Mouse (Mus musculus): Measurements from ENCODE around the gene Limk1.

Gene Limk1

DNA sequence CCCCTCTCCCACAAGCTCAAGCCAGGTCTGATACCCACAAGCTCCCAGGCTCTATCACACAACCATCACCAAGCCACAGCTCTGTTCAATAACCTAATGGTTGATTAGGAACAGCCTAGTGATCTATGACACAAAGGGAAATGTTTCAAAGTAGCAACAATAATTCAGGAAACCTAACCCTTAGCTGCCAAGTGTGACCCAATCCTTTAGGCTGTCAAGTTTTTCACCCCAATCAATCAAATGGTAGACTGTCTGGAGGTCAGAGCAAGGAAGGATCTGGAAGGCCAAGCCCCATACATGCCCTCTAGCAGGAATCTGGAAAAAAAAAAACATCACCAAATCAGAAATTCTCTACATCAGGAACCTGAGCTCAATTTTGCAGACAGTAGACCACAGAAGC is 57.6 kb downstream of the Limk1 start:
- no peak for DNase-seq (ENCODE audit: low spot score in 2 of 2)

DNA sequence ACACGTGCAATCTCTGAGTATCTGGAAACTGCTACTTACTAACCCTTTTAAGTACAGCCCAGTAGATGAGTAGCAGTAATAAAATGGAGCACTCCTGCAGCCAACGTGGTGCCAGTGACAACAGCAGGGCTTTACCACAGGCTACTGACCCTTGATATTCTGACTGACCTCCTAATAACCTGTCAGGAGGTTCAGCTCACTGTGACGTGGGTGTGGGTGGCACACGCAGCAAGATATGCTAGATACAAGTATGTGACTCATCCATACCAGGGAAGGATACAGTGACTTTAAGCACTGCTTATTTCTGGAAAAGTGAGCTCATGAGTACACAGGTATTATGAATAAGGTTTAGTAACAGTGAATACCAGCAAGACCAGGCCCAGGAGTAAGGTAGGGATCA is 58.9 kb downstream of the Limk1 start:
- DNase-seq (ENCODE audit: low spot score in 2 of 2) = no peak

DNA sequence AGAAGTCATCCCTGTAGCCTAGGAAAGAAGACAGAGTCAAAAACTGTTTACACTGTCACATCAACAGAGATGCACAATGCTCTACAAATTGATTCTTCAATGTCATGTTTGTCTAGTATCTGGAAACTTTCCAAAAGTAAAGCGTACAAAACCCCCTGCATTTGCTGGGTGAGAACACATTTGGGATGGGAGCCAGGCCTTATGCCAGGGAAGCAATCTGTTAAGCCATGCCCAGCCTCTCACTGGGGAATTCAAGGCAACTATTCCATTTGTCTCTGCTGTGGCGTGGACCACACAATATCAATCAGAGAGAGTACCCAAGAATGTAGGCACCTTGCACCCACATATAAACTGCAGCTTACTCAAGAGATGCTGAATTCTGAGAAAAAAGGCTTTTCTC is 66.3 kb downstream of the Limk1 start:
- DNase-seq (ENCODE audit: low spot score in 2 of 2) = peak in 1 of 2 experiments; percentile 59

DNA sequence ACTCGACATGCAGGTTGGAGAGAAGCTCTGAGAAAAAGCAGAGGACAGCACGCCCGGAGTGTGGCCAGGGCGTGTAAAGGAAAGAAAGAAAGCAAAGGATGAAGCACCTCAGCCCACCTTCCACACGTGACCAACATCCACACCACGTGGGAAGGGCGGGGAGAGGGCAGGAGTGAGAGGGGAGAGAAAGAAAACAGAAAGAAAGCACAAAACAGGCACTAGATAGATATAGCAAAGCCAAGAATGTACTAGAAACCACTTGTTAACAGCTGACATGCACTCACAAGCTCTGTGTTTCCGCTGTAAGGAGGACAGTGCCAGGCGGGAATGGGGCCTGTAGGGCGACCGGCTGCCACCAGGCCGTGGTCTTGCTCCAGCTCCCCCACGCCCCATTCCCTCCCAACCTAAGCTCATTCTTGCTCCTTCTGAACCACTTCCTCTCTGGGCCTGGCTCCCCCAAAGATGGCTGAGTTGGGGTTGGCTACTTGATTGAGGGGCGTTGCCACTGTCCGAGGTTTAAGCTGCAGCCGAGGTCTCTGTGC is 67.2 kb downstream of the Limk1 start:
- DNase-seq (ENCODE audit: low spot score in 2 of 2) = no peak

DNA sequence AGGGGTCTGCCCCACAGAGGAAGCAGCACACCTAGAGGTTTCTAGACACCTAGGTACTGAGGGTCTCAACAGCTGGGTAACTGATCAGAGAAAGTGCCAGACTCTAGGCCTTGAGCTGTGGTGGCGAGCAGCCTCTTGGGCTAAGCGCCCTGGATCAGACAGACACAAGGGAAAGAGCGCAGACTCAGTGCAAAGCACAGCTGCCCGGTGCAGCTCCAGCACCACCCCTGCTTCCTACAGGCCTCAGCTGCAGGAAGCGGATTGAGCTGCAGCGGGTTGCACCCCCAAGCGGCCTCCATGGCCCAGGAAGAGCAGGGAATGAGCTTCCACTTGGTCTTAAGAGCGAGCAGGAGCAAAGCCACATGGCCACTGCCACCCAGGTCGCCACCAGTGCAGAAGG is 67.9 kb downstream of the Limk1 start:
- DNase-seq (ENCODE audit: low spot score in 2 of 2) = peak in 1 of 2 experiments; percentile 13

DNA sequence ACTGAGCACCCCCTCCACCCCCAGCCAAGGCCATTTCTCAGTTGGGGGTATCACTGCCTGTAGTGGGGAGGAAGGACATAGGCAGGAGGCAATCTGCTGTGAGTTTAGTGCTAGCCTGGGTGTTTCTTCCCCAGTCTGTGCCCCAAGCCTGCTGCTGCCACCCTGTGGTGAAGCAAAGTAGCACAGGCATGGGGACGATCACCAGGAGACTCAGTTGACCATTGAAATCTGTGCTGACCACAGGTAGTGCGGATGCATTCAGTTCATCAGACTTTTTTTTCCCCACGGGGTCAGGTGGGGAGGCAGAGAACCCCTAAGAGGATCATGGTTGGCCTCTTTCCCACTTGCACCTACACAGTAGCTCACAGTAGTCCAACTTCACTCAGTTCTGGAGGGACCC is 71.3 kb downstream of the Limk1 start:
- peak in 1 of 2 experiments; percentile 61 for DNase-seq (ENCODE audit: low spot score in 2 of 2)

DNA sequence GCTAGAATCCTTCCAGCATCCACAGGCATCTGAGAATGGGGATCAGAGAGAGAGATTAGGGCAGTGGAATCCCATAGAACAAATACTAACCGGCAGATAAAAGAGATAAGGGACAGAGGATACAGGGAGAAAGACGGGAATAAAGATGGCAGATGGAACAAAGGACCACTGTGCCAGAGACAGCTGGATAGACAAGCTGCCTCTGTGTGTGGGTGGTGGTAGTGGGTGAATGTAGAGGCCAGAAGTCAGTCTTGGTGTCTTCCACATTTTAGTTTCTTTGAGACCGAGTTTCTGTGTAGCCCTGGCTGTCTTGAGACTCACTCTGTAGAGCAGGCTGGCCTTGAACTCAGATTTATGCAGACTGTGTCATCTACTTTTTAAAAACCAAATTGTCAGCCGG is 72.6 kb downstream of the Limk1 start:
- no peak for DNase-seq (ENCODE audit: low spot score in 2 of 2)

DNA sequence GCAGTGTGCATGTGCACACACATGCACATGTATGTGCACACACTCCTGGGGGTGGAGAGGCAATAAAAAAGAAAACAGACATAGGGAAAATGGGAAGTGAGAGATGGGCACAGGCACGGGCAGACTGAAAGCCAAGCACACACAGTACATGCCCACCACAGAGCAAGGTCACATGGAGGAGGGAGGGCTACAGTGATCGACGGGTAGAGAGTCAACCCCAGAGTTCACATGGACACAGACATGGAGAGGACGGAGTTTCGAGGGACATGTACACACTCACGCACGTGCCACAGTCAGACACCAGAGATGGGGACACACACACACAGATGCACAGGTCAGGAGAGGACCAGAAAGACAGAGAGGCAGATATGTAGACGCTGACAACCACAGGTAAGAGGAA is 73.0 kb downstream of the Limk1 start:
- no peak for DNase-seq (ENCODE audit: low spot score in 2 of 2)

DNA sequence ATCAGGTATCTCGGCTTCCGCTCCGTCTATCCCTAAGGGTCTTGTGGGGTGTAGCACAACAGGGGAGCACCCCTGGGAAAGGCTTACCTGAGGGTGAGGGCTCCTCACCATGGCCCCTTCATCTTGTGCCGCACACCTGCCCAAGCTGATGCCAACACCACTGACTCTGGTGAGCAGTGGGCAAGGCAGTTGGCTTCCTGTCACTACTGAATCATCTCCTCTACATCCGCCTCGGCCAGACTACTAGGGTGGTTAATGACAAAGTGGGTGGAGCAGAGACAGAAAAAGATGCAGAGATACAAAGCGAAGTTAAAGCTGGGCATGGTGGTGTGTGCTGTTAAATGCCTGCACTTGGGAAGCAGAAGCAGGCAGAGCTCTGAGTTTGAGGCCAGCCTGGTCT is 73.6 kb downstream of the Limk1 start, which contains the start of gene Lat2:
TSS of gene Lat2 (minus strand) at position 224 of the 400 bp plus-strand sequence.
- DNase-seq (ENCODE audit: low spot score in 2 of 2) = no peak

DNA sequence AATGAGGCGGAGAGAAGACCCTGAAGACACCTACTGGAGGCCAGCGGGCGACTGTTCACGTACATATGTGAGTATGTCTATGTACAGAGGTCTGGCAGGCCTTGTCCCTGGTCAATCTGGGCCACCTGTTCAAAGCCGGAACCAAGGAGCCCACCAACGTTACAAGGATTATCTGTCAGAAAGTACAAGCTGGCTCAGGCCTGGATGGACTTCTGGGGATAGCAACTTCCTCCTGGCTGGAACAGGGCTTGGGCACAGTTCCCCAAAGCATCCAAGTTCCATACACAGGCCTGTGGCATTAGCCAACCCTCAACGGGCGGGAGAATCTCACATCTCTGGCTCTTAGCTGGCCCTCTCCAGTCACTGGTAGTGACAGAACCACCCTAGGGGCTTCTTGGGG is 74.1 kb downstream of the Limk1 start:
- no peak for DNase-seq (ENCODE audit: low spot score in 2 of 2)

DNA sequence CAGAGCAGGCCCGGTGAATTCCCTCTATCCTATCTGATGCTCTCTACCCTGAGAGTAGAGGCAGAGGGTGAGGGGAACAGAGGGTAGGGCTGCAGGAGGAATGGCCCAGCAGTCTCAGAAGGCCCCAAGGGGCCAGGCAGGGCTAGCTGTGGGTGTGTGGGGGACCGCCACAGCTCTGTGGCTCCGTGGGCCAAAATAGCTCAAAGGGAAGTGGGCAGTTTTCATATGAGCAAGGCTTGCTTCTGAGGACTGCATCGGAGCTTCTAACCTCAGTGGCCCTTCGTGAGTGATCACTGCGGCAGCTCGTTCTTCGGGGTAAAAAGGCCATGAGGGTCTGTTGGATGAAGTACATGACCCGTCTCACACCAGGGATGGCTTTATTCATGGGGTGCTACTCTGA is 74.7 kb downstream of the Limk1 start:
- DNase-seq (ENCODE audit: low spot score in 2 of 2) = no peak

DNA sequence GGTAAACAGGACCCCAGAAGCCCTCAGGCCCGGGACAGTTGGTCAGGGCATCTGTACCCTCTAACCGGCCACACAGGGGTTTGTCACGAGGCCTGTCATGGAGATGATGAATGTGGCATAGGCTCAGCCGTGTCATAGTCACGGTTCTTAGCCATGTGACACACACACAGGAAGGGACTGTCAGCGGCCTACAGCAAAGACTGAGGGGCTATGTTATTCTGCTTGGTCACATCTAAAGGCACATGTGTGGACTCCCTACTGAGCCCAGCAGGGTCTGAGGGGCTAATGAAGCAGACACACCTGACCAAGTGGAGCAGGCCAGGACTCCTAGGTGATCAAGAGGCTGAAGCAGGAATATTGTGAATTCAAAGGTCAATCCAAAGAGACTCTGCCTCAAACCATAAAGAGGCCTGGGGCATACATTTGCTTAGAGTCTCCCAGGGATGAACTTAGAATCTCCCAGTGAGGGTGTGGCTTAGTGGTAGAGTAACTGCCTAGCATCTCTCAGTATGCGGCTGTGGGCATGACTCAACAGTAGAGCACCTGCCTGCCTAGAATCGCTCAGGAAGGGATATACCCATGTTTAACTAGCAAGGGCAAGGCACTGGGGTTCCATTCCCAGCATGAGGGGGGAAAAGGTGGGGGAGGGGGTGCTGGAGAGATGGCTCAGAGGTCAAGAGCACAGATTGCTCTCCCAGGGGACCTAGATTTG is 76.4 kb downstream of the Limk1 start:
- no peak for DNase-seq (ENCODE audit: low spot score in 2 of 2)

DNA sequence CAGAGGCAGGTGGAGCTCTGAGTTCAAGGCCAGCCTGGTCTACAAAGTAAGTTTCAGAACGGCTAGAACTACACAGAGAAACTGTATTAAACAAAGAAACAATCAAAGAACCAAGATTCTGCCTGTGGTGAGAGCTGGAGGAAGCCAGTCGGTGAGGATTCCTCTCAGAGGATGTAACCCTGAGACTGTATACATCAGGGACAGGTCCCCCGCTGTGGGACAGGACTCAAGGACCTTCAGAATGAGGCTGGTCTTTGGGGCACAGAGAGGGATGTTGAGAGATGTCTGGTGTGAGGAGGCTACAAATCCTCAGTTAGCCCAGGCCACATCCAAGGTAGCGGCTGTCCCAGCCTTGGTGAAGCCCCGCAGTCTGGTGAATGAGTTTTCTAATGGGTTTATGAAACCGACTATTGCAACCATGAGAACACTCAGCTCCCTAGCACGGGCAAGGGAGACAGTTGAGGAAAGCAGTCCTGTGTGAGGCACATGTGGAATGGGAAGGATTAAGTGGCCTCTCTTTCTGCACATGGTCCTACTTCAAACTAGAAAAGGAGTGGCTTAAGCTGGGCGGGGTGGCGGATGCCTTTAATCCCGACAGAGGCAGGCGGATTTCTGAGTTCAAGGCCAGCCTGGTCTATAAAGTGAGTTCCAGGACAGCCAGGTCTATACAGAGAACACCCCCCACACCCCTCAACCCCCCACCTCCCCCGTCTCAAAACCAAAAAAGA is 78.3 kb downstream of the Limk1 start:
- DNase-seq (ENCODE audit: low spot score in 2 of 2) = no peak

DNA sequence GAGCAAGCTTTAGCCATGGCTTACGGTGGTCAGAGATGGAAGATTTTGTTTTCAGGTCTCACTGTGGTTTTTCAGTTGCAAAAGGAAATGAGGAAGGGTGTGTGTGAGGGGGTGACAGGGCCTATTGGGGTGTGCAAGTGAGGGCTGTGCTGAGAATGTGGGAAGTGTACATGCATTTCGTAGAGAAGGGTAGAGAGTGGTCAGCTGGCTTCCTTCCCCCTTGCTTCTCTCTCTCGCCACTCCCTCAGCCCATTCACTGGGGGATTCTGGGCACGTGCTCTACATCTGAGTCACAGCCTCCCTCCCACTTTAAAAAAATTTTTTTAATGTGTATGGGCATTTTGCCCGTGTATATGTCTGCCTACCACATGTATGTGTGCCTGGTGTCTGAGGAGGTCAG is 81.3 kb downstream of the Limk1 start:
- DNase-seq (ENCODE audit: low spot score in 2 of 2) = no peak

DNA sequence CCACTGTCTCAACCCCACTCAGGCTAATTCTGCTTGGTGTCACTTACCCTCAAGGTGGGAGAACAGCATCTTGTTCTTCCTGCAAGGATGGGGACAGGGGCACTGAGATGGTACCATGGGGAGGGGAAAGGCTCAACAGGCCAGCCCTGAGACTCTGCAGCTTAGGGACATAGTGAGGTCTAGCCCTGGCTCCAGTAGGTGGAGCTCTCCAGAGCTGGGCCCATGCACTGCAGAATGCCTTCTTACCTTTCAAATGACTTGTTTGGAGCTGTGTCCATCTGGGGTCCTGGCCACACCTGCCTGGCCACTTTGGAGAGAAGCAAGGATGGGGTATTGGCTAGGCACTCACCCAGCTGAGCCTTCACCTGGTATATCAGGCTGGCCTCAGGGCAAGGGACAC is 82.1 kb downstream of the Limk1 start:
- no peak for DNase-seq (ENCODE audit: low spot score in 2 of 2)
